In genomic region chr6:129747654-129748032, GRCm38 (mm10) we compare ENCODE assay signal across 28 mouse cellular contexts. TPM values are rescaled to one million over a fixed set of nuclear protein-coding genes. Genes with fewer than 3 reads are reported as not detected.
A peak's percentile ranks its signal among the peaks of the same experiment; 100 is the strongest.
DNase-seq lines count a peak whose midpoint lies in the region; ATAC-seq lines count a peak whose summit lies in the region.
"Had no signal": no experiment of that assay in that cellular context is flagged by ENCODE, and none has a peak within 500 bp of the region (broad histone marks: within the 10 kb centered on the region; RNA-seq: fewer than 3 reads in every experiment).

No protein-coding gene starts in this region.

- no peak overlapping the region for H3K4me2 ChIP-seq in liver, embryonic 12.5 days
- H3K4me2 ChIP-seq: forebrain, embryonic 13.5 days; heart, embryonic 11.5 days; heart, embryonic 15.5 days; hindbrain, embryonic 14.5 days had no signal

- DNase-seq in 416B (ENCODE audit: low read depth), result peak; percentile 61
- DNase-seq in c-Kit-positive CD71-negative TER-119-negative erythroid progenitor cells, embryonic 14.5 days (ENCODE audit: low read depth), result peak; percentile 3
- peak; percentile 72 to 89 for DNase-seq in natural killer cell, adult 2 months (ENCODE audit: low spot score in 2 of 2)
- DNase-seq in kidney, postnatal 36 days, result no peak
- DNase-seq in urinary bladder, postnatal 25 days (ENCODE audit: low spot score), result no peak
- no peak for DNase-seq in c-Kit-positive CD71-positive TER-119-positive erythroid progenitor cells, embryonic 14.5 days (ENCODE audit: low spot score)
- DNase-seq: adrenal gland, postnatal 10 days; cerebellum, adult 18-20 months; cerebellum, adult 9-11 months; cerebellum, postnatal 36 days; forebrain, postnatal 0 days; gastrocnemius, adult 2 months; gastrocnemius, postnatal 36 days; heart, postnatal 14 days had no signal

- H3K9ac ChIP-seq in liver, embryonic 12.5 days, result no peak overlapping the region
- H3K9ac ChIP-seq: forebrain, embryonic 13.5 days; forebrain, postnatal 0 days; heart, embryonic 15.5 days; hindbrain, embryonic 14.5 days had no signal

- H3K9me3 ChIP-seq in liver, embryonic 12.5 days (replicated peaks), result no peaks in the 10 kb centered on the region
- H3K9me3 ChIP-seq: heart, embryonic 15.5 days had no signal

- no peak overlapping the region for H3K27ac ChIP-seq in liver, embryonic 12.5 days
- H3K27ac ChIP-seq: embryonic facial prominence, embryonic 10.5 days; forebrain, embryonic 13.5 days; gastrocnemius, adult 2 months; heart, adult 2 months; heart, embryonic 15.5 days; hindbrain, embryonic 10.5 days; hindbrain, embryonic 14.5 days had no signal

- no peaks in the 10 kb centered on the region for H3K27me3 ChIP-seq in liver, embryonic 12.5 days (replicated peaks)
- H3K27me3 ChIP-seq: forebrain, embryonic 13.5 days; heart, embryonic 15.5 days had no signal

- H3K4me1 ChIP-seq in liver, embryonic 12.5 days, result no peaks in the 10 kb centered on the region
- H3K4me1 ChIP-seq: embryonic facial prominence, embryonic 10.5 days; forebrain, embryonic 13.5 days; heart, embryonic 15.5 days; hindbrain, embryonic 10.5 days had no signal

- WGBS in liver, embryonic 12.5 days (ENCODE audit: insufficient replicate concordance), result 61% methylated on average over 3 of the region's 3 CpGs

- peak; percentile 60 for ATAC-seq in megakaryocyte, adult 5-6 weeks (ENCODE audit: poor library complexity, severe bottlenecking)
- ATAC-seq in liver, embryonic 12.5 days, result no peak
- ATAC-seq: forebrain, embryonic 13.5 days; forebrain, postnatal 0 days had no signal

- H3K4me3 ChIP-seq in liver, embryonic 12.5 days, result no peak overlapping the region
- H3K4me3 ChIP-seq: embryonic facial prominence, embryonic 10.5 days; forebrain, embryonic 13.5 days; gastrocnemius, adult 2 months; heart, adult 2 months; heart, embryonic 15.5 days; hindbrain, embryonic 10.5 days had no signal

- H3K36me3 ChIP-seq in liver, embryonic 12.5 days, result no peaks in the 10 kb centered on the region
- H3K36me3 ChIP-seq: embryonic facial prominence, embryonic 10.5 days; heart, embryonic 15.5 days; hindbrain, embryonic 10.5 days had no signal

RNA-seq across cellular contexts. Expression of gene Klri2, which starts 7.4 kb away (rescaled TPM):
- total RNA-seq in megakaryocyte, adult 5-6 weeks (2015), result 1.7 and 4.2 TPM in 2 replicates
- 1.8 and 3.4 TPM in 2 replicates for total RNA-seq in megakaryocyte, adult 5-6 weeks (2017)
- polyA plus RNA-seq in liver, embryonic 12.5 days (2016; fragmentation: Nextera tagmentation; extraction: Ambion mirVana), result 0.04 TPM in 1 of 2 replicates, not detected in the other
- total RNA-seq: adrenal gland, postnatal 10 days; adrenal gland, postnatal 4 days; ES-E14; forebrain, postnatal 0 days; gastrocnemius, adult 2 months; gastrocnemius, postnatal 36 days; heart, postnatal 14 days had no signal
- polyA plus RNA-seq: brain, embryonic 14.5 days; C2C12; embryonic facial prominence, embryonic 10.5 days; embryonic facial prominence, embryonic 14.5 days; forebrain, embryonic 13.5 days; heart, embryonic 11.5 days; heart, embryonic 15.5 days; hindbrain, embryonic 10.5 days; hindbrain, embryonic 14.5 days had no signal

RNA-seq across cellular contexts. Expression of gene Klri1, which starts 30.7 kb away (rescaled TPM):
- total RNA-seq in megakaryocyte, adult 5-6 weeks (2015), result 0.33 TPM in 1 of 2 replicates, not detected in the other
- total RNA-seq in megakaryocyte, adult 5-6 weeks (2017), result not detected in 2 replicates
- not detected in 2 replicates for polyA plus RNA-seq in liver, embryonic 12.5 days (2016; fragmentation: Nextera tagmentation; extraction: Ambion mirVana)
- total RNA-seq: adrenal gland, postnatal 4 days; ES-E14; forebrain, postnatal 0 days; gastrocnemius, adult 2 months; gastrocnemius, postnatal 36 days; heart, adult 2 months; heart, postnatal 14 days had no signal
- polyA plus RNA-seq: brain, embryonic 14.5 days; C2C12; embryonic facial prominence, embryonic 10.5 days; embryonic facial prominence, embryonic 14.5 days; forebrain, embryonic 13.5 days; forebrain, postnatal 0 days; heart, embryonic 11.5 days; heart, embryonic 15.5 days; hindbrain, embryonic 10.5 days; hindbrain, embryonic 14.5 days had no signal

RNA-seq across cellular contexts. Expression of gene Gm156, which starts 36.4 kb away (rescaled TPM):
- total RNA-seq in megakaryocyte, adult 5-6 weeks (2015), result not detected in 2 replicates
- total RNA-seq in megakaryocyte, adult 5-6 weeks (2017), result not detected in 2 replicates
- polyA plus RNA-seq in liver, embryonic 12.5 days (2016; fragmentation: Nextera tagmentation; extraction: Ambion mirVana), result not detected in 2 replicates
- total RNA-seq: adrenal gland, postnatal 10 days; adrenal gland, postnatal 4 days; ES-E14; forebrain, postnatal 0 days; gastrocnemius, adult 2 months; gastrocnemius, postnatal 36 days; heart, adult 2 months; heart, postnatal 14 days had no signal
- polyA plus RNA-seq: brain, embryonic 14.5 days; C2C12; embryonic facial prominence, embryonic 10.5 days; embryonic facial prominence, embryonic 14.5 days; forebrain, embryonic 13.5 days; forebrain, postnatal 0 days; heart, adult 2 months; heart, embryonic 11.5 days; heart, embryonic 15.5 days; hindbrain, embryonic 10.5 days; hindbrain, embryonic 14.5 days had no signal

Comparison
In these comparisons a context has a peak if more than half of its experiments do, and no peak if none do; other contexts are left out.
1. DNase-seq: peak in 416B (single experiment), c-Kit-positive CD71-negative TER-119-negative erythroid progenitor cells, embryonic 14.5 days (single experiment) and natural killer cell, adult 2 months (2 of 2); none in kidney, postnatal 36 days (0 of 2), urinary bladder, postnatal 25 days (single experiment) and c-Kit-positive CD71-positive TER-119-positive erythroid progenitor cells, embryonic 14.5 days (single experiment).